Mouse (Mus musculus) embryonic facial prominence, embryonic 14.5 days (tissue): ENCODE measurements around the gene Uevld. TPM values are rescaled to one million over a fixed set of nuclear protein-coding genes. Genes with fewer than 3 reads are reported as not detected.

ENCODE experiments used
- ATAC-seq: fragments of 200-750 bp; cut with Nextera tagmentation; 2 replicates; pipeline ENCODE4 v1.8.0; 2017; ENCODE audit warnings: low read depth, moderate number of reproducible peaks, moderate TSS enrichment
- DNase-seq: peaks from one replicate; pipeline ENCODE4 v3.0.0-alpha.2; 2015; ENCODE audit warnings: low spot score
- H3K27ac ChIP-seq: fragments of 300-500 bp; sonication (generic); replicated peaks from 2 replicates; pipeline ENCODE4 v1.5.1; 2014; ENCODE audit warnings: low read depth, mild to moderate bottlenecking, low read length, moderate library complexity
- H3K27me3 ChIP-seq: fragments of 300-500 bp; sonication (generic); replicated peaks from 2 replicates; pipeline ENCODE4 v1.6.1; 2014; ENCODE audit warnings: low read length; ENCODE audit not compliant: control insufficient read depth, insufficient read depth
- H3K36me3 ChIP-seq: fragments of 300-500 bp; sonication (generic); 2 replicates; pipeline ENCODE4 v1.6.1; 2014; ENCODE audit warnings: low read length, mixed read lengths; ENCODE audit not compliant: control insufficient read depth, insufficient read depth
- H3K4me1 ChIP-seq: fragments of 300-500 bp; sonication (generic); 2 replicates; pipeline ENCODE4 v1.6.1; 2014; ENCODE audit warnings: antibody characterized with exemption, low read length; ENCODE audit not compliant: control insufficient read depth, insufficient read depth
- H3K4me2 ChIP-seq: fragments of 300-500 bp; sonication (generic); 2 replicates; pipeline ENCODE4 v1.6.1; 2014; ENCODE audit warnings: low read depth, mild to moderate bottlenecking, low read length, moderate library complexity, mixed read lengths
- H3K4me3 ChIP-seq: fragments of 300-500 bp; sonication (generic); 2 replicates; pipeline ENCODE4 v1.5.1; 2014; ENCODE audit warnings: low read depth, mild to moderate bottlenecking, low read length
- H3K9ac ChIP-seq: fragments of 300-500 bp; sonication (generic); 2 replicates; pipeline ENCODE4 v1.6.1; 2014; ENCODE audit warnings: low read depth, mild to moderate bottlenecking, low read length, moderate library complexity, mixed read lengths
- H3K9me3 ChIP-seq: fragments of 300-500 bp; sonication (generic); 2 replicates; pipeline ENCODE4 v1.6.1; 2016; ENCODE audit warnings: low read length; ENCODE audit not compliant: control insufficient read depth
- WGBS: fragments of 180-500 bp; shearing (Covaris S2); extraction: QIAGEN DNeasy Blood & Tissue Kit; methylation state at CpG from one replicate; pipeline ENCODE4 v1.1.7; 2014; 5-methylcytosine and 5-hydroxymethylcytosine counted together
- polyA plus RNA-seq: library from polyadenylated mRNA; unstranded; fragments of >200 nt; fragmentation: Nextera tagmentation; extraction: Ambion mirVana; gene quantifications from 2 replicates; pipeline ENCODE4 v1.2.1, GENCODE M21; 2014

Gene Uevld
- polyA plus RNA-seq, 1 experiment from 2014 or later = 9.7 TPM

DNA sequence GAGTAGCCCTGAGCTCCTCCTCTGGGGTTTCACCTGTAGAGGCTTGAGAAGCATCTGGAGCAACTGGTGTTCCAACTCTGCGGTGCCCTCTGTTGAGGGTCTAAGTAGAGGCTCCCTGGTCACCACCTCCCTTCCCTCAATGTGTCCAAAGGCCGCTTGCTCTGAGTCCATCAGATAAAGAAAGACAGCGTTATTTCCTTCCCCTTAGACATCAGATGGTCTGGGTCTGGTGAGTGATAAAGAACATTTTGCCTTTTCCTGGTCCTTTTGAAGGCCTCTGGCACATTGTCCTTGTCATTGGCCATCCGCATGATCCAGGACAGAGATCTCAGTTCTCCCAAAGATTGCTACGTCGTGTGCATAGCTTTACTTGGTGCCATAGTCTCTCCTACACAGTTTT lies 81.1 kb downstream of the Uevld start:
- Histone ChIP-seq H3K4me2 (no peak overlapping the region), H3K27me3 (no peaks in the 10 kb centered on the region), H3K4me1 (no peaks in the 10 kb centered on the region), H3K4me3 (no peak overlapping the region), H3K9me3 (no peaks in the 10 kb centered on the region), H3K36me3 (no peaks in the 10 kb centered on the region), H3K9ac (no peak overlapping the region), H3K27ac (no peak overlapping the region)
- 88% methylated on average over 6 of the region's 6 CpGs for WGBS
- DNase-seq (no peak), ATAC-seq (no peak)

DNA sequence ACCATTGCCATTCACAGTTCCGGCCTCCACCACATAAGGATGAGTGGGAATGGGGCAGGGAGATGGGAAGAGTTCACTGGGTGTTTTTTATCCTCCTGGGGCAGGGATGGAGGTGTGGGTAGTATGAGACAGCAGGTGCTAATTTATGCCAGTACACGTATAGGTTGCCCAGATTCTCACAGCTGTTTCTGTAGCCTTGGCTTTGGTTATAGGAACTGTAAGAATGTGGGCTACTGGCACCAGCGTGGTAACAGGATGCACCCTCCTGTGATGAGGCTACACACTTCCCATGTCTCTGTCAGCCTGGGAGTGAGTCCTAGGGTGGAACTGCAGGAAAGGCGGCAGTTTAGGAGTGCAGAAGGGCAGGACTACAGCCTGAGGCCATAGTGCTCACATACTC lies 81.5 kb downstream of the Uevld start:
- no peak for DNase-seq

More for the DNA sequence above, 81.5 kb downstream of the Uevld start:
- WGBS = 50% methylated on average over 4 of the region's 4 CpGs
- Histone ChIP-seq H3K9ac (no peak overlapping the region), H3K27ac (no peak overlapping the region), H3K4me2 (no peak overlapping the region), H3K4me1 (no peaks in the 10 kb centered on the region), H3K9me3 (no peaks in the 10 kb centered on the region), H3K27me3 (no peaks in the 10 kb centered on the region), H3K4me3 (no peak overlapping the region), H3K36me3 (no peaks in the 10 kb centered on the region)
- 0 out of 2 replicates have a peak, but pooled peaks have one; percentile 26 for ATAC-seq

Other genes with a start within 250 kb of the Uevld start
- gene Saal1, start 247.8 kb downstream of the Uevld start, polyA plus RNA-seq = 26.8 and 31.5 TPM in 2 replicates
- gene Saa3, start 242.8 kb downstream of the Uevld start, polyA plus RNA-seq = 0.61 TPM in 1 of 2 replicates, not detected in the other
- gene Saa4, start 225.9 kb downstream of the Uevld start, polyA plus RNA-seq = not detected in 2 replicates
- 0.51 TPM in 1 of 2 replicates, not detected in the other for gene Saa1, start 215.5 kb downstream of the Uevld start, polyA plus RNA-seq
- not detected in 2 replicates for gene Saa2, start 206.7 kb downstream of the Uevld start, polyA plus RNA-seq
- 16.2 and 17.3 TPM in 2 replicates for gene Hps5, start 162.5 kb downstream of the Uevld start, polyA plus RNA-seq
- gene Gtf2h1, start 162.4 kb downstream of the Uevld start, polyA plus RNA-seq = 51.2 and 56.7 TPM in 2 replicates
- gene Ldha, start 117.1 kb downstream of the Uevld start, polyA plus RNA-seq = 1,559 and 1,681 TPM in 2 replicates
- gene Ldhc, start 97.3 kb downstream of the Uevld start, polyA plus RNA-seq = 0.26 TPM in 1 of 2 replicates, not detected in the other
- gene Tsg101, start 38.6 kb downstream of the Uevld start, polyA plus RNA-seq = 174 and 178 TPM in 2 replicates
- not detected in 2 replicates for gene Gm9999, start 25.1 kb upstream of the Uevld start, polyA plus RNA-seq
- 22.1 and 23.1 TPM in 2 replicates for gene Spty2d1, start 49.9 kb upstream of the Uevld start, polyA plus RNA-seq
- gene Tmem86a, start 92.1 kb upstream of the Uevld start, polyA plus RNA-seq = 19.6 and 25.9 TPM in 2 replicates
- 2.0 and 3.0 TPM in 2 replicates for gene Ptpn5, start 175.2 kb upstream of the Uevld start, polyA plus RNA-seq
- not detected in 2 replicates for gene Mrgpra6, start 246.4 kb upstream of the Uevld start, polyA plus RNA-seq